Mouse (Mus musculus): ENCODE measurements around the gene Vps54.
"Not testable (repeated sequence)": the region's sequence is repeated elsewhere in the genome, so short reads cannot be mapped to it uniquely, and the experiment has no call there.

The Vps54 gene

GRCm38 (mm10) chr11:21247203-21247865, 8.3 kb downstream of the Vps54 start:
- no peak for DNase-seq

GRCm38 (mm10) chr11:21247940-21248339, 8.9 kb downstream of the Vps54 start:
- DNase-seq = no peak

GRCm38 (mm10) chr11:21250366-21250765, 11.3 kb downstream of the Vps54 start:
- no peak for DNase-seq

GRCm38 (mm10) chr11:21258611-21259010, 19.5 kb downstream of the Vps54 start:
- not testable (repeated sequence) for DNase-seq

GRCm38 (mm10) chr11:21265423-21265822, 26.3 kb downstream of the Vps54 start:
- no peak for DNase-seq

- no peak for DNase-seq
Measured at GRCm38 (mm10) chr11:21276151-21276550, 37.1 kb downstream of the Vps54 start.

- no peak for DNase-seq
Measured at GRCm38 (mm10) chr11:21286391-21286790, 47.3 kb downstream of the Vps54 start.

GRCm38 (mm10) chr11:21288153-21288552, 49.1 kb downstream of the Vps54 start:
- DNase-seq = not testable (repeated sequence)

GRCm38 (mm10) chr11:21295486-21295885, 56.4 kb downstream of the Vps54 start:
- DNase-seq = no peak

GRCm38 (mm10) chr11:21303619-21304018, 64.5 kb downstream of the Vps54 start:
- DNase-seq = no peak

GRCm38 (mm10) chr11:21307078-21307668, 68.1 kb downstream of the Vps54 start:
- DNase-seq = no peak

GRCm38 (mm10) chr11:21308119-21308518, 69.0 kb downstream of the Vps54 start:
- DNase-seq = peak; percentile 16 to 21

GRCm38 (mm10) chr11:21309516-21309915, 70.4 kb downstream of the Vps54 start:
- no peak for DNase-seq

GRCm38 (mm10) chr11:21313922-21314657, 75.0 kb downstream of the Vps54 start:
- no peak for DNase-seq

- DNase-seq = no peak
Measured at GRCm38 (mm10) chr11:21321577-21321976, 82.5 kb downstream of the Vps54 start.

GRCm38 (mm10) chr11:21322349-21322748, 83.3 kb downstream of the Vps54 start:
- DNase-seq = no peak

GRCm38 (mm10) chr11:21325781-21326180, 86.7 kb downstream of the Vps54 start:
- DNase-seq = no peak

GRCm38 (mm10) chr11:21326770-21327169, 87.7 kb downstream of the Vps54 start:
- no peak for DNase-seq

- no peak for DNase-seq
Measured at GRCm38 (mm10) chr11:21327486-21327885, 88.4 kb downstream of the Vps54 start.

GRCm38 (mm10) chr11:21328141-21328540, 89.1 kb downstream of the Vps54 start:
- DNase-seq = no peak

GRCm38 (mm10) chr11:21332639-21333295, 93.7 kb downstream of the Vps54 start:
- no peak for DNase-seq

- no peak for DNase-seq
Measured at GRCm38 (mm10) chr11:21337855-21338254, 98.8 kb downstream of the Vps54 start.

- DNase-seq = no peak
Measured at GRCm38 (mm10) chr11:21339088-21339487, 100.0 kb downstream of the Vps54 start.
